Mouse (Mus musculus): Measurements from ENCODE around the gene Cnnm2.

GRCm38 (mm10) chr19:46824867-46825266 lies 63.5 kb downstream of the Cnnm2 start:
- TF ChIP-seq POLR2A (IDR thresholded peaks at IDR 0.05; ENCODE audit: low read depth, low read length) (no peak), CTCF (IDR thresholded peaks at IDR 0.05; ENCODE audit: borderline replicate concordance, insufficient read depth, low read length) (no peak)

Measured in embryonic fibroblast, embryonic 13.5 days (primary cell).